Mouse (Mus musculus) heart, embryonic 15.5 days (tissue): ENCODE results near the gene Blzf1. TPM values are rescaled to one million over a fixed set of nuclear protein-coding genes. Genes with fewer than 3 reads are reported as not detected.

Source experiments
- polyA plus RNA-seq: library from polyadenylated mRNA; unstranded; fragments of >200 nt; fragmentation: Nextera tagmentation; extraction: Ambion mirVana; gene quantifications from 2 replicates; pipeline ENCODE4 v1.2.1, GENCODE M21; 2015

Blzf1 gene
- polyA plus RNA-seq, 1 experiment from 2014 or later: 27.2 TPM

Other genes with a start within 250 kb of the Blzf1 start
- 2.0 and 17.9 TPM in 2 replicates for gene Sell, start 245.5 kb downstream of the Blzf1 start, polyA plus RNA-seq
- gene Selp, start 192.2 kb downstream of the Blzf1 start, polyA plus RNA-seq: 0.35 and 0.42 TPM in 2 replicates
- 0.31 and 0.34 TPM in 2 replicates for gene F5, start 155.7 kb downstream of the Blzf1 start, polyA plus RNA-seq
- 6.2 and 7.5 TPM in 2 replicates for gene Slc19a2, start 58.4 kb downstream of the Blzf1 start, polyA plus RNA-seq
- gene Ccdc181, start 31.9 kb downstream of the Blzf1 start, polyA plus RNA-seq: 10.4 TPM in 2 replicates
- gene Nme7, start 3.4 kb downstream of the Blzf1 start, polyA plus RNA-seq: 16.1 and 19.4 TPM in 2 replicates
- gene Atp1b1, start 150.9 kb upstream of the Blzf1 start, polyA plus RNA-seq: 267 and 301 TPM in 2 replicates